Mouse (Mus musculus) gastrocnemius, postnatal 36 days (tissue): ENCODE results near the gene Mettl4. TPM values are rescaled to one million over a fixed set of nuclear protein-coding genes. Genes with fewer than 3 reads are reported as not detected.
"Not testable (repeated sequence)": the region's sequence is repeated elsewhere in the genome, so short reads cannot be mapped to it uniquely, and the experiment has no call there.

ENCODE experiments used
- DNase-seq, 2 experiments: peaks; one replicate each; pipeline ENCODE4 v3.0.0; 2022
- intact Hi-C: fragments of 180-260 bp; cut with DNase I; formaldehyde crosslinking; loops from one replicate; pipeline ENCODE4 v1.15.1; 2025
- long read RNA-seq, 2 experiments: library from polyadenylated mRNA; stranded (forward); transcript quantifications; one replicate each; pipeline ENCODE4 v2.0.0; 2021
- total RNA-seq, 2 experiments: library from RNA; stranded (reverse); gene quantifications; 2 replicates each; pipeline ENCODE4 v1.2.3; 2021

Mettl4 gene
- 1 to 10 TPM; 6.1 to 6.3 TPM for total RNA-seq
- long read RNA-seq, experiment 1, partial matches to known transcripts, result 1 of 1 reads
- long read RNA-seq, experiment 1, other reads (novel, unspliced or antisense), result 0 of 1 reads
- long read RNA-seq, experiment 2, partial matches to known transcripts, result 3 of 3 reads
- long read RNA-seq, experiment 2, other reads (novel, unspliced or antisense), result 0 of 3 reads

- intact Hi-C loops, result no loop called here
Observed at GRCm38 (mm10) chr17:94749466-94750135, at the start of gene Mettl4. TSS of gene Mettl4 (minus strand) at chr17:94750019.

GRCm38 (mm10) chr17:94778871-94779482 lies 29.2 kb upstream of the Mettl4 start:
- DNase-seq, result no peak
- intact Hi-C loops, result no loop called here

More at GRCm38 (mm10) chr17:94749466-94750135, at the start of gene Mettl4:
- DNase-seq, result peak; percentile 84 to 91

DNA sequence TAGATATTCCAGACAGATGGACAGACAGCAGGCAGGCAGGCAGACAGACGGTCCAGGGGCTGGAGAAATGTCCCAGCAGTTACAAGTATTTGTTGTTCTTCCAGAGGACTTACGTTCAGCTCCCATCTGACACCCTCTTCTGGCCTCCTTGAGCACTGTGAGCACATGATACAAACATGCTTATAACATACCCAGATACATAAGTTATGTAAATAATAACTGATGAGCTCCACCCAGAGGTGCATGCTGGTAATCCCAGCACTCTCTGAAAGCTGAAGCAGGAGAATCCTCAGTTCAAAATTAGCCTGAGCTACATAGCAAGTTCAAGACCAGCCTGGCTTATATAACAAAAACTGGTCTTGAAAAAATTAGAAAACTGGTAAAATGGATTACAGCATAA lies 18.7 kb upstream of the Mettl4 start:
- intact Hi-C loops, result no loop called here
- no peak for DNase-seq

DNA sequence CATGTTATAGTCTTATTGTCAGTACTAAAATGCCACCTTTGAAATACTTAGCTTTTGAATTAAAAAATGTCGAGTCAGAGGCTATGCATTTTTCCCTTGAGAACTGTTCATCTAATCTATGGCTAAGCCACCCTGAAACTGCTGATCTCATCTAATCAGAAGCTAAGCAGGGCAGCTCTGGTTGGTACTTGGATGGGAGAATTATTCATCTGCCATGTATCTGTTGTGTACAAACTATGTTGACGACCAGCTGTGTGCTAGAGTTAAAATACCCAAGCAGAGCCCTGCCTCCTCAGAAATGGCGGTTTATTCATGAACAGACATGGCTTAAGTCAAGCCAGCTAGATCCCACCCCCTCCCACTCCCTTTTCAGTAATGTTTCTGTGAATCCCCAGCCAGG lies 14.9 kb upstream of the Mettl4 start:
- no peak for DNase-seq
- intact Hi-C loops, result no loop called here

- intact Hi-C loops, result no loop called here
- no peak for DNase-seq
Observed at GRCm38 (mm10) chr17:94764011-94764410, 14.2 kb upstream of the Mettl4 start.

DNA sequence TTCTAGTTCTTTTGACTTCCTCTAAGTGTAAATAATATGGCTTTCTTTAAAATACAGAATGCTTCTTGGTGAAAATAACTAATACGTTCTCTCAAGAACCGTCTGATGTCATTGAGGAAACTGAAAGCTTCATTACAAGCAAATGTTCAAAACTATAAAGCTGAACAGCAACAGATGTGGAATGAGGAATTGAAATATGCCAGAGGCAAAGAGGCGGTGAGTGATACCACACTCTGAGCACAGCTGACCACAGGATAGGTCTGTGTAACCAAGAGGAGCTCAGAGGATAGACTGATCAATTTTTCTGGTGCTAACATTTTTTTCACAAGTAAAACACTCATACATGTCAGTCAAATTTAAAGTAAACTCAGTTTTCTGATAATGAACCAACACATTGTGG lies 12.6 kb upstream of the Mettl4 start:
- intact Hi-C loops, result no loop called here
- DNase-seq, result no peak

DNA sequence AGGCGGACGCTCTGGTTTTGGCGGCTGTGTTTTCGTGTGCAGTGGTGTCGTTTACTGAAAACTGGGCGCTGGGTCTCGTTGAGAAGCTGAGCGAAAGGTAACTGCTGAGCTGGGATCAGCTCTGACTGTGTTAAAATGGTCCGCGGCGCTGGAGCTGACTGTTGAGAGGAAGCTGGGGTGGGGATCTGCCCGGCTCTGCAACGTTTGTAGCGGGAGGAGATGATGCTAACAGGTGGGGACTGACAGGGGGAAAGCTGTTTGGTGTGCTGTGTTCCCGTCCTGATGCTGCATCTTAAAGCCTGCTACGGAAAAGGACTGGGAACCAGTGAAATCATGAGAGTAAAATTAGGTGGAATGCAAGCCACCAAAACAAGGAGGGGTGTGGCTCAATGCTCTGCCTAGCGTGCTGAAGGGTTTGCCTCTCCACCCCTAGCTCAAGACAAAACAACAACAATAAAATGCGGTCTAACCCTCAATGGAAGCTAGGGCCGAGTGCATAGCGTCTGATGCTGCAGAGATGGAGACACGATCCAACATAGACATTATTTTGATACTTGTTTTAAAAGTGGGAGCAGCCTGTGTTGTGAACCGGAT lies 414 bp upstream of the Mettl4 start:
- no peak for DNase-seq
- intact Hi-C loops, result no loop called here

- no peak for DNase-seq
- intact Hi-C loops, result no loop called here
Observed at GRCm38 (mm10) chr17:94738173-94738572, 11.6 kb downstream of the Mettl4 start.

- intact Hi-C loops, result no loop called here
- no peak for DNase-seq
Observed at GRCm38 (mm10) chr17:94735885-94736284, 13.9 kb downstream of the Mettl4 start.

- intact Hi-C loops, result no loop called here
- DNase-seq, result no peak
Observed at GRCm38 (mm10) chr17:94735437-94735836, 14.4 kb downstream of the Mettl4 start.

DNA sequence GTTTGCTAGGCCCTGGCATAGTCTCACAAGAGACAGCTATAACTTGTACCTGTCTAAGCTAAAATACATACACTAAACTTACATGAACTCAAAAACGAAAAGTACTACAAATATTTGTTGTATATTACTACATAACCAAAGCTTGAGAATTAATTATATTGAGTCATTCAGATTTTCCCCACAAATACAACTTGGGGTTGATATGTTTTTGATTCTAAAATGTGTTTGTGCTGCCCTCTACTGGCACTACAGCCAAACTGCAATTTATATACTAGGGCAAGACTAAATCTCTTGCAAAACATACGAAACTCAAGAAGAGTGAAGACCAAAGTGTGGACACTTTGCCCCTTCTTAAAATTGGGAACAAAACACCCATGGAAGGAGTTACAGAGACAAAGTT lies 19.4 kb downstream of the Mettl4 start:
- intact Hi-C loops, DNase-seq: not testable (repeated sequence)

GRCm38 (mm10) chr17:94726750-94727149 lies 23.1 kb downstream of the Mettl4 start:
- intact Hi-C loops, result no loop called here
- DNase-seq, result no peak

GRCm38 (mm10) chr17:94673515-94674317 lies 76.1 kb downstream of the Mettl4 start:
- intact Hi-C loops, result no loop called here
- no peak for DNase-seq
